Mouse (Mus musculus): Measurements from ENCODE around the gene Edn2. TPM values are rescaled to one million over a fixed set of nuclear protein-coding genes. Genes with fewer than 3 reads are reported as not detected.

Edn2 gene
- polyA plus RNA-seq, 1 experiment, result 0.42 TPM

GRCm38 (mm10) chr4:120141810-120142209 is 19.2 kb upstream of the Edn2 start:
- TF ChIP-seq POLR2A (IDR thresholded peaks at IDR 0.05; ENCODE audit: insufficient read depth, low read length) (no peak), EP300 (IDR thresholded peaks at IDR 0.05; ENCODE audit: insufficient read depth, low read depth, low read length) (no peak), CTCF (IDR thresholded peaks at IDR 0.05; ENCODE audit: low read depth, low read length) (no peak)
- no peak overlapping the region for H3K27ac ChIP-seq (ENCODE audit: insufficient read depth, low read length)
- no peaks in the 10 kb centered on the region for H3K4me1 ChIP-seq (ENCODE audit: control insufficient read depth, insufficient read depth, low read length)
- H3K27me3 ChIP-seq (ENCODE audit: control insufficient read depth, insufficient read depth, low read length, poor library complexity, severe bottlenecking), result no peaks in the 10 kb centered on the region
- no peaks in the 10 kb centered on the region for H3K9me3 ChIP-seq (replicated peaks; ENCODE audit: control insufficient read depth, insufficient read depth, low read length, poor library complexity, severe bottlenecking)
- no peak overlapping the region for H3K4me3 ChIP-seq (ENCODE audit: low read depth, low read length)
- H3K36me3 ChIP-seq (ENCODE audit: control insufficient read depth, insufficient read depth, low read length, poor library complexity, severe bottlenecking), result no peaks in the 10 kb centered on the region
- no peak overlapping the region for H3K9ac ChIP-seq (ENCODE audit: low read depth, poor library complexity, severe bottlenecking)

DNA sequence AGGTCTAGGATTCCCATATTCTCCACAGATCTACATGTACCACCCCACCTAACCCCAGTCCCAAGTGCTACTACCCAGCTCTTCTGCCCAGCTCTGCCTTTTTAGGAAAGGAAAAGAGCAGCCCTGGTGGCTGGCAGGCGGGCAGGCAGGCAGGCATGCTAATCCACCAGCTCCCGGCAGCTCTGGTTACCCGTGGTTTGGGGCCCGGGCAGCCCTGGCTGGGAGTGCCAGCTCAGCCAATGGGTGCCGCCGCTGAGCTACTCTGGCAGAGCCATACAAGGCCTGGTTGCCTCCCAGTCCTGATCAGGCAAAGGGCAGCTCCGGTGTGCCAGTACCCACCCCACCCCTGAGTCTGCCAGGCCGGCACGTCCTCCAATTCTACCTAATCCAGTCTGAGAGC is 18.1 kb upstream of the Edn2 start:
- H3K4me3 ChIP-seq (ENCODE audit: low read depth, low read length), result no peak overlapping the region
- H3K4me1 ChIP-seq (ENCODE audit: control insufficient read depth, insufficient read depth, low read length), result no peaks in the 10 kb centered on the region
- TF ChIP-seq CTCF (IDR thresholded peaks at IDR 0.05; ENCODE audit: low read depth, low read length) (no peak), POLR2A (IDR thresholded peaks at IDR 0.05; ENCODE audit: insufficient read depth, low read length) (no peak), EP300 (IDR thresholded peaks at IDR 0.05; ENCODE audit: insufficient read depth, low read depth, low read length) (no peak)
- H3K27ac ChIP-seq (ENCODE audit: insufficient read depth, low read length), result no peak overlapping the region
- no peaks in the 10 kb centered on the region for H3K27me3 ChIP-seq (ENCODE audit: control insufficient read depth, insufficient read depth, low read length, poor library complexity, severe bottlenecking)
- H3K9me3 ChIP-seq (replicated peaks; ENCODE audit: control insufficient read depth, insufficient read depth, low read length, poor library complexity, severe bottlenecking), result no peaks in the 10 kb centered on the region
- H3K9ac ChIP-seq (ENCODE audit: low read depth, poor library complexity, severe bottlenecking), result no peak overlapping the region
- no peaks in the 10 kb centered on the region for H3K36me3 ChIP-seq (ENCODE audit: control insufficient read depth, insufficient read depth, low read length, poor library complexity, severe bottlenecking)

DNA sequence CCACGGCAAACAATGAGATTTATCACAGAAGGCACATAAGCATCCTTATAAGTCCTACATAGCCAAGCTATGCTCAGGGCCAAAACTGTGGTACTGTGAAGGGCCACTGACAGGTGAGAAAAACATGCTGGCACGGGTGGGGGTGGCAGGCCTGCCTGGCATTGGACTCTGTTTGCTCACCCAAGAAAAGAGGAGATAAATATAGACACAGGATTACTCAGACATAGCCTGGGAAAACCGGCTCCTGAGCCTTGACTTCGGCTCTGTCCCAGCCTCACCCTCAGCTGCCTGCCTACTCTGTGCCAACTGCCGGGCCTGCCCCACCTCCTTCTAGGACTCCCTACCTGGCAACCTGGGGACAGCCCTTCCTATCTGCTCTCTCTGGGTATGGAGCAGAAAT is 16.7 kb upstream of the Edn2 start:
- peaks cover 3% of the 10 kb centered on the region for H3K4me1 ChIP-seq (ENCODE audit: control insufficient read depth, insufficient read depth, low read length)
- no peak for TF ChIP-seq EP300 (IDR thresholded peaks at IDR 0.05; ENCODE audit: insufficient read depth, low read depth, low read length)
- TF ChIP-seq POLR2A (IDR thresholded peaks at IDR 0.05; ENCODE audit: insufficient read depth, low read length), result no peak
- TF ChIP-seq CTCF (IDR thresholded peaks at IDR 0.05; ENCODE audit: low read depth, low read length), result no peak
- no peaks in the 10 kb centered on the region for H3K9me3 ChIP-seq (replicated peaks; ENCODE audit: control insufficient read depth, insufficient read depth, low read length, poor library complexity, severe bottlenecking)
- no peaks in the 10 kb centered on the region for H3K36me3 ChIP-seq (ENCODE audit: control insufficient read depth, insufficient read depth, low read length, poor library complexity, severe bottlenecking)
- no peak overlapping the region for H3K4me3 ChIP-seq (ENCODE audit: low read depth, low read length)
- H3K9ac ChIP-seq (ENCODE audit: low read depth, poor library complexity, severe bottlenecking), result no peak overlapping the region
- H3K27me3 ChIP-seq (ENCODE audit: control insufficient read depth, insufficient read depth, low read length, poor library complexity, severe bottlenecking), result no peaks in the 10 kb centered on the region
- H3K27ac ChIP-seq (ENCODE audit: insufficient read depth, low read length), result no peak overlapping the region

DNA sequence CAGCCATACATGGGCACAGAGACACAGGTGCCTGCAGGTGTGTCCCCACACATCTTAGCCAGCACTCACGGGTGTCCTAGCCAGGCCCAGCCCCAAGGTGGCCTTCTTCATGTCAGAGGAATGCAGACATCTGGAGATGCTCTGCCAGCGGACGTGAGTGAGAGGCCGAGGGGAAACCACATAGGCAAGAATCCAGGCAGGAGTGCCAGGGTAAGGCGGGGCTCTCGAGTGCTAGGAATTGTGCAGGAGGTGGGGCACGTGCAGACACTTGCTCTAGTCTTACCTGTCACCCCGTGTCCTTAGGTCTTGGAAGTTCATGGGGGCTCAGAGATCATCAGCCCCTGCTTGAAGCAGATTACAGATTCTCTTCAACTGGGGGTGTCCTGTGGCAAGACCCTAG is 15.1 kb upstream of the Edn2 start:
- H3K4me3 ChIP-seq (ENCODE audit: low read depth, low read length), result no peak overlapping the region
- H3K27me3 ChIP-seq (ENCODE audit: control insufficient read depth, insufficient read depth, low read length, poor library complexity, severe bottlenecking), result no peaks in the 10 kb centered on the region
- no peak overlapping the region for H3K9ac ChIP-seq (ENCODE audit: low read depth, poor library complexity, severe bottlenecking)
- no peak for TF ChIP-seq POLR2A (IDR thresholded peaks at IDR 0.05; ENCODE audit: insufficient read depth, low read length)
- TF ChIP-seq EP300 (IDR thresholded peaks at IDR 0.05; ENCODE audit: insufficient read depth, low read depth, low read length), result no peak
- TF ChIP-seq CTCF (IDR thresholded peaks at IDR 0.05; ENCODE audit: low read depth, low read length), result no peak
- H3K27ac ChIP-seq (ENCODE audit: insufficient read depth, low read length), result no peak overlapping the region
- no peaks in the 10 kb centered on the region for H3K9me3 ChIP-seq (replicated peaks; ENCODE audit: control insufficient read depth, insufficient read depth, low read length, poor library complexity, severe bottlenecking)
- H3K36me3 ChIP-seq (ENCODE audit: control insufficient read depth, insufficient read depth, low read length, poor library complexity, severe bottlenecking), result no peaks in the 10 kb centered on the region
- peaks cover 3% of the 10 kb centered on the region for H3K4me1 ChIP-seq (ENCODE audit: control insufficient read depth, insufficient read depth, low read length)

- Histone ChIP-seq H3K27me3 (ENCODE audit: control insufficient read depth, insufficient read depth, low read length, poor library complexity, severe bottlenecking) (no peaks in the 10 kb centered on the region), H3K27ac (ENCODE audit: insufficient read depth, low read length) (no peak overlapping the region), H3K9ac (ENCODE audit: low read depth, poor library complexity, severe bottlenecking) (no peak overlapping the region), H3K9me3 (replicated peaks; ENCODE audit: control insufficient read depth, insufficient read depth, low read length, poor library complexity, severe bottlenecking) (no peaks in the 10 kb centered on the region), H3K36me3 (ENCODE audit: control insufficient read depth, insufficient read depth, low read length, poor library complexity, severe bottlenecking) (no peaks in the 10 kb centered on the region), H3K4me3 (ENCODE audit: low read depth, low read length) (peak overlapping the region; percentile 24), H3K4me1 (ENCODE audit: control insufficient read depth, insufficient read depth, low read length) (peaks cover 3% of the 10 kb centered on the region)
- TF ChIP-seq CTCF (IDR thresholded peaks at IDR 0.05; ENCODE audit: low read depth, low read length) (no peak), POLR2A (IDR thresholded peaks at IDR 0.05; ENCODE audit: insufficient read depth, low read length) (no peak), EP300 (IDR thresholded peaks at IDR 0.05; ENCODE audit: insufficient read depth, low read depth, low read length) (no peak)
Measured at GRCm38 (mm10) chr4:120148291-120149141, 12.5 kb upstream of the Edn2 start.

GRCm38 (mm10) chr4:120149142-120149524 is 11.9 kb upstream of the Edn2 start:
- Histone ChIP-seq H3K9ac (ENCODE audit: low read depth, poor library complexity, severe bottlenecking) (no peak overlapping the region), H3K4me1 (ENCODE audit: control insufficient read depth, insufficient read depth, low read length) (peaks cover 3% of the 10 kb centered on the region), H3K9me3 (replicated peaks; ENCODE audit: control insufficient read depth, insufficient read depth, low read length, poor library complexity, severe bottlenecking) (no peaks in the 10 kb centered on the region), H3K36me3 (ENCODE audit: control insufficient read depth, insufficient read depth, low read length, poor library complexity, severe bottlenecking) (no peaks in the 10 kb centered on the region), H3K27me3 (ENCODE audit: control insufficient read depth, insufficient read depth, low read length, poor library complexity, severe bottlenecking) (no peaks in the 10 kb centered on the region), H3K27ac (ENCODE audit: insufficient read depth, low read length) (no peak overlapping the region), H3K4me3 (ENCODE audit: low read depth, low read length) (no peak overlapping the region)
- TF ChIP-seq POLR2A (IDR thresholded peaks at IDR 0.05; ENCODE audit: insufficient read depth, low read length), result no peak
- peak; percentile 89 for TF ChIP-seq CTCF (IDR thresholded peaks at IDR 0.05; ENCODE audit: low read depth, low read length)
- no peak for TF ChIP-seq EP300 (IDR thresholded peaks at IDR 0.05; ENCODE audit: insufficient read depth, low read depth, low read length)
